9 mouse cellular contexts compared by ENCODE assay signal in genomic region chr17:53566919-53567345, GRCm38 (mm10). TPM values are rescaled to one million over a fixed set of nuclear protein-coding genes. Genes with fewer than 3 reads are reported as not detected.
DNase-seq lines count a peak whose midpoint lies in the region; ATAC-seq and TF ChIP-seq lines count a peak whose summit lies in the region.
"Had no signal": no experiment of that assay in that cellular context is flagged by ENCODE, and none has a peak within 500 bp of the region (broad histone marks: within the 10 kb centered on the region; RNA-seq: fewer than 3 reads in every experiment).

No protein-coding gene starts in this region.

- 0% methylated on average over 24 of the region's 51 CpGs for WGBS in forebrain, embryonic 15.5 days

- ATAC-seq in forebrain, embryonic 15.5 days (replicated peaks), result peak; percentile 63

- H3K4me1 ChIP-seq in MEL (ENCODE audit: control insufficient read depth in 1 of 2, insufficient read depth in 2 of 2, low read length in 2 of 2), result peaks cover 0 to 8% of the 10 kb centered on the region in 2 experiments; a peak in 3 of 4 replicates
- H3K4me1 ChIP-seq in forebrain, embryonic 15.5 days, result peaks cover 34% of the 10 kb centered on the region

- H3K9me3 ChIP-seq in MEL (replicated peaks; ENCODE audit: insufficient read depth, low read length), result no peaks in the 10 kb centered on the region
- no peaks in the 10 kb centered on the region for H3K9me3 ChIP-seq in forebrain, embryonic 15.5 days

- peaks cover 0 to 2% of the 10 kb centered on the region in 2 experiments; a peak in 1 of 4 replicates for H3K36me3 ChIP-seq in MEL (ENCODE audit: control insufficient read depth in 1 of 2, insufficient read depth in 2 of 2, low read length in 2 of 2)
- no peaks in the 10 kb centered on the region for H3K36me3 ChIP-seq in forebrain, embryonic 15.5 days

- peak overlapping the region; percentile 98 for H3K9ac ChIP-seq in MEL (ENCODE audit: control insufficient read depth, low read depth, low read length, poor library complexity, severe bottlenecking)
- H3K9ac ChIP-seq in forebrain, embryonic 15.5 days (replicated peaks), result peak overlapping the region; percentile 68

- TF ChIP-seq EP300 in MEL (IDR thresholded peaks at IDR 0.05; ENCODE audit: low read depth in 1 of 2, low read length in 2 of 2), result no peak

- peaks cover 31% of the 10 kb centered on the region for H3K79me2 ChIP-seq in MEL (ENCODE audit: control insufficient read depth, insufficient read depth, low read length, poor library complexity)

- H3K4me3 ChIP-seq in MEL (ENCODE audit: control insufficient read depth in 1 of 2, insufficient read depth in 1 of 2, low read depth in 2 of 2, low read length in 2 of 2), result peak overlapping the region; percentile 83 to 92
- peak overlapping the region; percentile 61 for H3K4me3 ChIP-seq in forebrain, embryonic 15.5 days
- peak overlapping the region; percentile 66 for H3K4me3 ChIP-seq in layer of hippocampus, adult 2 months

- intact Hi-C loops in heart, postnatal 25 days (cut with DNase I), result no loop called here

- no peaks in the 10 kb centered on the region for H3K27me3 ChIP-seq in MEL (ENCODE audit: control insufficient read depth in 1 of 2, insufficient read depth in 2 of 2, low read length in 2 of 2)
- no peaks in the 10 kb centered on the region for H3K27me3 ChIP-seq in forebrain, embryonic 15.5 days

- no peak for TF ChIP-seq CTCF in MEL (IDR thresholded peaks at IDR 0.05 in 2 of 3, conservative IDR thresholded peaks at IDR 0.05 in 1 of 3; ENCODE audit: control insufficient read depth in 1 of 3, insufficient read depth in 1 of 3, low read depth in 2 of 3, low read length in 3 of 3, poor library complexity in 1 of 3, severe bottlenecking in 1 of 3)
- TF ChIP-seq CTCF in layer of hippocampus, adult 2 months (conservative IDR thresholded peaks at IDR 0.05), result peak; percentile 60

- H3K27ac ChIP-seq in MEL (ENCODE audit: control insufficient read depth, low read depth, low read length), result peak overlapping the region; percentile 86
- peak overlapping the region; percentile 93 for H3K27ac ChIP-seq in forebrain, embryonic 15.5 days (replicated peaks)
- H3K27ac ChIP-seq in layer of hippocampus, adult 2 months, result peak overlapping the region; percentile 93

- peak; percentile 52 to 59; a peak in 2 of 4 replicates for TF ChIP-seq POLR2A in MEL (IDR thresholded peaks at IDR 0.05; ENCODE audit: control insufficient read depth in 1 of 2, insufficient read depth in 1 of 2, low read depth in 1 of 2, low read length in 2 of 2, poor library complexity in 1 of 2)

- peak; percentile 87 for DNase-seq in MEL (ENCODE audit: low read depth, low spot score)
- peak; percentile 67 for DNase-seq in cerebellum, adult 11 months
- peak; percentile 65 for DNase-seq in heart, postnatal 25 days (ENCODE audit: low spot score)
- peak in 1 of 2 experiments; percentile 41 for DNase-seq in layer of hippocampus, adult 2 months (ENCODE audit: low spot score in 2 of 2)
- peak; percentile 84 for DNase-seq in lung, postnatal 10 days
- DNase-seq in ovary, adult 18-20 months (ENCODE audit: low spot score), result peak; percentile 63
- peak; percentile 81 for DNase-seq in thymus, postnatal 25 days

- peak overlapping the region; percentile 91 for H3K4me2 ChIP-seq in forebrain, embryonic 15.5 days (replicated peaks)

- no peak for TF ChIP-seq RAD21 in MEL (IDR thresholded peaks at IDR 0.05; ENCODE audit: low read depth, low read length)

TF ChIP-seq in MEL, 35 proteins besides CTCF, POLR2A, EP300 and RAD21:
- TF ChIP-seq UBTF (IDR thresholded peaks at IDR 0.05; ENCODE audit: borderline replicate concordance, insufficient read depth, low read depth, low read length) (peak; percentile 79; the same call in 1 of the 2 replicates), TCF12 (IDR thresholded peaks at IDR 0.05; ENCODE audit: low read depth, low read length) (peak; percentile 51; the same call in 1 of the 2 replicates), NELFE (IDR thresholded peaks at IDR 0.05; ENCODE audit: low read depth, low read length) (peak; percentile 51), GATA1 (IDR thresholded peaks at IDR 0.05; ENCODE audit: low read depth, low read length) (no peak), ETS1 (IDR thresholded peaks at IDR 0.05; ENCODE audit: low read depth, low read length) (no peak; the same call in 1 of the 2 replicates), BHLHE40 (IDR thresholded peaks at IDR 0.05; ENCODE audit: borderline replicate concordance, low read depth, low read length) (peak; percentile 15; the same call in 1 of the 2 replicates), E2F4 (IDR thresholded peaks at IDR 0.05; ENCODE audit: borderline replicate concordance, low read depth, low read length) (no peak), ZMIZ1 (IDR thresholded peaks at IDR 0.05; ENCODE audit: low read depth, low read length) (peak; percentile 45; the same call in 1 of the 2 replicates), MEF2A (IDR thresholded peaks at IDR 0.05; ENCODE audit: extremely low read depth, insufficient replicate concordance, low read depth, low read length, poor library complexity, severe bottlenecking) (no peak), NRF1 (IDR thresholded peaks at IDR 0.05; ENCODE audit: insufficient read depth, low read depth, low read length, poor library complexity, severe bottlenecking) (no peak), MAX (IDR thresholded peaks at IDR 0.05; ENCODE audit: low read length) (peak; percentile 20; the same call in 1 of the 2 replicates), ELF1 (IDR thresholded peaks at IDR 0.05; ENCODE audit: low read depth, low read length) (0 out of 2 replicates have a peak, but pooled peaks have one; percentile 17), MXI1 (IDR thresholded peaks at IDR 0.05; ENCODE audit: low read depth, low read length) (0 out of 2 replicates have a peak, but pooled peaks have one; percentile 19)

RNA-seq across cellular contexts. Expression of gene Kat2b, which starts 0.3 kb away (rescaled TPM):
- total RNA-seq in MEL (2012; rRNA removed), result 6.2 and 6.4 TPM in 2 replicates
- polyA plus RNA-seq in MEL (2012; ENCODE audit: insufficient read depth in 1 of 2, insufficient read length in 2 of 2, low read depth in 1 of 2, low replicate concordance in 2 of 2, missing spikeins in 1 of 2), result 1 to 10 TPM in 1 of 2 experiments, not detected in 1; 7.4 TPM
- polyA plus RNA-seq in forebrain, embryonic 15.5 days (2015; fragmentation: Nextera tagmentation; extraction: Ambion mirVana), result 6.3 and 6.5 TPM in 2 replicates
- 10 to 100 TPM; 85.6 TPM for total RNA-seq in heart, postnatal 25 days (2021)
- 10 to 100 TPM; 12.7 to 20.3 TPM for total RNA-seq in layer of hippocampus, adult 2 months (2021)

RNA-seq across cellular contexts. Expression of gene Pp2d1, which starts 27.7 kb away (rescaled TPM):
- 0.07 and 0.08 TPM in 2 replicates for total RNA-seq in MEL (2012; rRNA removed)
- under 1 TPM in 1 of 2 experiments, not detected in 1; 0.04 TPM for polyA plus RNA-seq in MEL (2012; ENCODE audit: insufficient read depth in 1 of 2, insufficient read length in 2 of 2, low read depth in 1 of 2, low replicate concordance in 2 of 2, missing spikeins in 1 of 2)
- 0.23 and 0.73 TPM in 2 replicates for polyA plus RNA-seq in forebrain, embryonic 15.5 days (2015; fragmentation: Nextera tagmentation; extraction: Ambion mirVana)
- not detected for total RNA-seq in heart, postnatal 25 days (2021)
- total RNA-seq in layer of hippocampus, adult 2 months (2021), result not detected
- polyA plus RNA-seq: large intestine, adult 2 months had no signal

Comparison
In these comparisons a context has a peak if more than half of its experiments do, and no peak if none do; other contexts are left out.
1. RNA of gene Kat2b, which starts 0.3 kb away (total RNA-seq): 85.6 TPM in heart, postnatal 25 days; 12.7 to 20.3 TPM in layer of hippocampus, adult 2 months and 6.2 to 6.4 TPM in MEL; every median in the first group is over 4 times any median in the second.
2. Peak in every context shown above with its lines, with median percentiles within 50 percentile points of each other: H3K27ac ChIP-seq and H3K4me3 ChIP-seq.